Mouse (Mus musculus): Measurements from ENCODE around the gene Timm10.

- TF ChIP-seq POLR2A (IDR thresholded peaks at IDR 0.05; ENCODE audit: borderline replicate concordance, extremely low read depth, low read depth, low read length) (peak; percentile 41; the same call in 1 of the 2 replicates), CTCF (IDR thresholded peaks at IDR 0.05; ENCODE audit: insufficient read depth, low read length) (no peak)
Measured at GRCm38 (mm10) chr2:84826488-84827282, at the start of gene Timm10.
